Mouse (Mus musculus) liver, embryonic 16.5 days (tissue): ENCODE data around the gene Rrn3. TPM values are rescaled to one million over a fixed set of nuclear protein-coding genes. Genes with fewer than 3 reads are reported as not detected.
"Not testable (repeated sequence)": the region's sequence is repeated elsewhere in the genome, so short reads cannot be mapped to it uniquely, and the experiment has no call there.

ENCODE experiments used
- ATAC-seq: fragments of 200-750 bp; cut with Nextera tagmentation; 2 replicates; pipeline ENCODE4 v1.8.0; 2017; ENCODE audit warnings: low read depth, mild to moderate bottlenecking, moderate number of reproducible peaks, moderate library complexity
- H3K27ac ChIP-seq: fragments of 300-500 bp; sonication (generic); 2 replicates; pipeline ENCODE4 v1.5.1; 2014; ENCODE audit warnings: mild to moderate bottlenecking, low read length
- H3K27me3 ChIP-seq: fragments of 300-500 bp; sonication (generic); 2 replicates; pipeline ENCODE4 v1.6.1; 2014; ENCODE audit warnings: low read depth, low read length, mixed read lengths; ENCODE audit not compliant: control insufficient read depth, insufficient read depth
- H3K36me3 ChIP-seq: fragments of 300-500 bp; sonication (generic); 2 replicates; pipeline ENCODE4 v1.6.1; 2014; ENCODE audit warnings: mild to moderate bottlenecking; ENCODE audit not compliant: control insufficient read depth, insufficient read depth
- H3K4me1 ChIP-seq: fragments of 300-500 bp; sonication (generic); 2 replicates; pipeline ENCODE4 v1.6.1; 2014; ENCODE audit warnings: low read depth, low read length, mixed read lengths; ENCODE audit not compliant: control insufficient read depth
- H3K4me2 ChIP-seq: fragments of 300-500 bp; sonication (generic); 2 replicates; pipeline ENCODE4 v1.6.1; 2014; ENCODE audit warnings: low read depth, low read length, mixed read lengths
- H3K4me3 ChIP-seq: fragments of 300-500 bp; sonication (generic); 2 replicates; pipeline ENCODE4 v1.5.1; 2014; ENCODE audit warnings: low read depth, mild to moderate bottlenecking, low read length
- H3K9ac ChIP-seq: fragments of 300-500 bp; sonication (generic); 2 replicates; pipeline ENCODE4 v1.6.1; 2014; ENCODE audit warnings: low read depth, low read length
- H3K9me3 ChIP-seq: fragments of 300-500 bp; sonication (generic); replicated peaks from 2 replicates; pipeline ENCODE4 v1.6.1; 2016; ENCODE audit warnings: low read length; ENCODE audit not compliant: control insufficient read depth
- WGBS: fragments of 180-500 bp; shearing (Covaris S2); extraction: QIAGEN DNeasy Blood & Tissue Kit; methylation state at CpG from one replicate; pipeline ENCODE4 v1.1.7; 2014; ENCODE audit not compliant: insufficient replicate concordance; 5-methylcytosine and 5-hydroxymethylcytosine counted together
- polyA plus RNA-seq: library from polyadenylated mRNA; unstranded; fragments of >200 nt; fragmentation: Nextera tagmentation; extraction: Ambion mirVana; gene quantifications from 2 replicates; pipeline ENCODE4 v1.2.1, GENCODE M21; 2015

Rrn3 gene
- 17.4 and 18.7 TPM in 2 replicates for polyA plus RNA-seq

- WGBS: under 1% methylated on average over 57 of the region's 57 CpGs
- H3K9ac ChIP-seq: peak within 1 kb of the TSS; percentile 84
- ATAC-seq: peak; percentile 99
Measured at GRCm38 (mm10) chr16:13780353-13781036, at the start of gene Rrn3. TSS of gene Rrn3 (plus strand) at chr16:13780708.

GRCm38 (mm10) chr16:13732786-13733185 lies 47.7 kb upstream of the Rrn3 start:
- Histone ChIP-seq H3K27me3 (no peaks in the 10 kb centered on the region; the same call in 1 of the 2 replicates), H3K9ac (no peak overlapping the region), H3K4me2 (no peak overlapping the region), H3K9me3 (no peaks in the 10 kb centered on the region), H3K36me3 (no peaks in the 10 kb centered on the region), H3K4me3 (no peak overlapping the region), H3K27ac (no peak overlapping the region), H3K4me1 (peaks cover 4% of the 10 kb centered on the region; the same call in 1 of the 2 replicates)
- 49% methylated on average over 3 of the region's 3 CpGs for WGBS
- ATAC-seq: no peak

More at GRCm38 (mm10) chr16:13780353-13781036, at the start of gene Rrn3:
- H3K4me1 ChIP-seq: peaks cover 15% of the 10 kb centered on the region
- H3K9me3 ChIP-seq: no peaks in the 10 kb centered on the region
- H3K4me3 ChIP-seq: peak within 1 kb of the TSS; percentile 87
- peak within 1 kb of the TSS; percentile 74 for H3K27ac ChIP-seq
- H3K27me3 ChIP-seq: no peaks in the 10 kb centered on the region
- H3K36me3 ChIP-seq: peaks cover 5% of the 10 kb centered on the region
- peak within 1 kb of the TSS; percentile 85 for H3K4me2 ChIP-seq

GRCm38 (mm10) chr16:13733518-13734137 lies 46.9 kb upstream of the Rrn3 start:
- no peaks in the 10 kb centered on the region; the same call in 1 of the 2 replicates for H3K27me3 ChIP-seq
- no peak for ATAC-seq
- WGBS: 18% methylated on average over 9 of the region's 9 CpGs
- no peak overlapping the region for H3K4me3 ChIP-seq
- no peak overlapping the region for H3K27ac ChIP-seq
- no peaks in the 10 kb centered on the region for H3K36me3 ChIP-seq
- H3K4me1 ChIP-seq: peaks cover 4% of the 10 kb centered on the region; the same call in 1 of the 2 replicates
- no peaks in the 10 kb centered on the region for H3K9me3 ChIP-seq
- no peak overlapping the region for H3K4me2 ChIP-seq
- no peak overlapping the region for H3K9ac ChIP-seq

- ATAC-seq: no peak
- Histone ChIP-seq H3K27ac (no peak overlapping the region), H3K4me3 (no peak overlapping the region), H3K4me1 (peaks cover under 1% of the 10 kb centered on the region; the same call in 1 of the 2 replicates), H3K9ac (no peak overlapping the region), H3K27me3 (no peaks in the 10 kb centered on the region), H3K4me2 (no peak overlapping the region), H3K36me3 (no peaks in the 10 kb centered on the region), H3K9me3 (no peaks in the 10 kb centered on the region)
- 74% methylated on average over 8 of the region's 8 CpGs for WGBS
Measured at GRCm38 (mm10) chr16:13735977-13736376, 44.5 kb upstream of the Rrn3 start.

- H3K4me3 ChIP-seq, H3K36me3 ChIP-seq, H3K27me3 ChIP-seq, H3K4me1 ChIP-seq, H3K27ac ChIP-seq, ATAC-seq, H3K9ac ChIP-seq, H3K9me3 ChIP-seq, H3K4me2 ChIP-seq: not testable (repeated sequence)
- 47% methylated on average over 4 of the region's 4 CpGs for WGBS
Measured at GRCm38 (mm10) chr16:13739044-13739443, 41.5 kb upstream of the Rrn3 start.

GRCm38 (mm10) chr16:13740844-13741243 lies 39.7 kb upstream of the Rrn3 start:
- whole genome bisulfite sequencing: 42% methylated on average over 2 of the region's 2 CpGs
- no peak for ATAC-seq
- Histone ChIP-seq H3K4me1 (no peaks in the 10 kb centered on the region), H3K27ac (no peak overlapping the region), H3K36me3 (no peaks in the 10 kb centered on the region), H3K4me2 (no peak overlapping the region), H3K4me3 (no peak overlapping the region), H3K9ac (no peak overlapping the region), H3K9me3 (no peaks in the 10 kb centered on the region), H3K27me3 (no peaks in the 10 kb centered on the region)

- H3K9me3 ChIP-seq: no peaks in the 10 kb centered on the region
- no peaks in the 10 kb centered on the region for H3K36me3 ChIP-seq
- no peak overlapping the region for H3K4me3 ChIP-seq
- ATAC-seq: no peak
- H3K4me2 ChIP-seq: no peak overlapping the region
- no peak overlapping the region for H3K9ac ChIP-seq
- WGBS: 70% methylated on average over 8 of the region's 8 CpGs
- no peaks in the 10 kb centered on the region for H3K4me1 ChIP-seq
- H3K27ac ChIP-seq: no peak overlapping the region
- H3K27me3 ChIP-seq: no peaks in the 10 kb centered on the region
Measured at GRCm38 (mm10) chr16:13747708-13748107, 32.8 kb upstream of the Rrn3 start.

- WGBS: 51% methylated on average over 3 of the region's 3 CpGs
- Histone ChIP-seq H3K4me1 (no peaks in the 10 kb centered on the region), H3K4me3 (no peak overlapping the region), H3K4me2 (no peak overlapping the region), H3K9me3 (no peaks in the 10 kb centered on the region), H3K27me3 (no peaks in the 10 kb centered on the region), H3K27ac (no peak overlapping the region), H3K9ac (no peak overlapping the region), H3K36me3 (no peaks in the 10 kb centered on the region)
- ATAC-seq: no peak
Measured at GRCm38 (mm10) chr16:13748124-13748523, 32.4 kb upstream of the Rrn3 start.

GRCm38 (mm10) chr16:13748813-13749212 lies 31.7 kb upstream of the Rrn3 start:
- WGBS: 34% methylated on average over 10 of the region's 10 CpGs
- ATAC-seq: not testable (repeated sequence)

More at GRCm38 (mm10) chr16:13748813-13749212, 31.7 kb upstream of the Rrn3 start:
- H3K4me3 ChIP-seq, H3K27me3 ChIP-seq, H3K36me3 ChIP-seq, H3K4me1 ChIP-seq, H3K27ac ChIP-seq, H3K9me3 ChIP-seq, H3K4me2 ChIP-seq, H3K9ac ChIP-seq: not testable (repeated sequence)
